Mouse (Mus musculus) frontal cortex, postnatal 25 days (tissue): ENCODE data around the gene Dlgap3.

Experiments
- DNase-seq, 2 experiments: peaks; one replicate each; pipeline ENCODE4 v3.0.0; 2022; ENCODE audit warnings: low spot score in 2 of 2

Gene Dlgap3

DNA sequence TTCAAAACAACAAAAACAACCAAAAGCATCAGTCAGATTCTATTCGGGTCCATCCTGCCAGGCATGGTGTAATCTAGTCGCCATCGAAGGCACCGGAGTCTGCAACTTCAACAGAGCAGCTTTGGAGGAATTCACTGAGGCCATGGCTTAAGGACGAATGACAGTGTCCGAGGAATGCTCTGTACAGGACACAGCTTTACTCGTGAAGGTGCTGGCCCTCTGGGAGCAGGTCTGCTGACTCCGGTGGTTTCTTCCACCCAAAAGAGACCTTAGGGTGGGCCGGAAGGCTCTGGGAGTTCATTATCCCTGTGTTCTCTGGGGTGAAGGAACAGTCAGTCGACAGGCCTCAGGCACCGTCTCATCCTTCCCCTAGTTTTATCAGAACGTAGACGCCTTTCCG, 92.6 kb downstream of the Dlgap3 start:
- no peak for DNase-seq

DNA sequence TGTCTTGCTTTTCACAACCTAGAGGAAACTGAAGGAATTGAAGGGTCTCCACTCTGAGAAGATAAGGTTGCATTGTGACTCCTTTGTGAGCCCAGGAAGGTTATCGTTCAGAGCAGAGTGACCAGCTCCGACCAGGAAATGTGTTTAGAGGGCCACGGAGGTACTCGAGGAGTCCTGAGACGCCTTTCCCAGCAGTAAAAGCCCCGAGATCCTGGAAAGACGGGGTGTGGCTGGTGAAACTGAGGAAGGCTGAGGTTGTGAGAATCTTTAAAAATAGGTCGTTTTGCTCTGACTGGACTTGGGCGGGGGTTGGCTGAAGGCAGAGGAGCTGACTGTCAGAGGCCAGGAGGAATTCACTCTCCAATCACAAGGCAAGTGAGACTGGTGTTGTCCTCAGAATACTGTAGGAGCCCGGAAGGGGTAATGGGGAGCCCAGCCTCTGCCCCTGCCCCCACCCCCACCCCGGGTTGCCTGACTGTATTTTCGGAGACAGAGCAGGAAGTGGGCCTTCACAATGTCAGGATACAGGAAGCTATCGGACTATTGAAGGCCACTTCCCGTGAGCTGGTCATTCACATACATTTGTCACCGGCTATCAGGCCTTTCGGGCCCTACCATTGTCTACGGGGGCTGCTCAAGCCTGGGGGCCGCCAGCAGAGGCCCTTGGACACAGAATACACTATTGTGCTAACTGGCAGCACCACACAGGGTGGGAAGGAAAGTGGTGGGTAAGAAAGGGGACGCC, 94.6 kb downstream of the Dlgap3 start:
- no peak for DNase-seq

DNA sequence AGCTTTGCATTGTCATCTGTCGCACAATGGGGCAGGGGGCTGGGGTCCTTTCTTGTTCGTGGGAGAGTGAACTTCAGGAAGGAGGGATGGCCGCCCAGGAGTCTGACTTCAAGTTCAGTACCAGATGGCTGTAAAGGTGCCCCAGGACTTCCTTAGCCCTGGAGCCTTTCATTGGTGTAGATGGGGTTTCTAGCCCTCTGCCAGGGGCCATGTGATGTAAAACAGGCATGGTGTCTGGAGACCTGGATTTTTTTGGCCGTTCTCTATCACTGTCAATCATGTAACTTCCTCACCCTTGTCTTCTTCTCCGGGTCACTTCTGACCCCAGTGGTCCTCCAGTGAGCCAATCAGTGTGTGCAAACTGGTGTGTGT, 95.2 kb downstream of the Dlgap3 start:
- DNase-seq: no peak

DNA sequence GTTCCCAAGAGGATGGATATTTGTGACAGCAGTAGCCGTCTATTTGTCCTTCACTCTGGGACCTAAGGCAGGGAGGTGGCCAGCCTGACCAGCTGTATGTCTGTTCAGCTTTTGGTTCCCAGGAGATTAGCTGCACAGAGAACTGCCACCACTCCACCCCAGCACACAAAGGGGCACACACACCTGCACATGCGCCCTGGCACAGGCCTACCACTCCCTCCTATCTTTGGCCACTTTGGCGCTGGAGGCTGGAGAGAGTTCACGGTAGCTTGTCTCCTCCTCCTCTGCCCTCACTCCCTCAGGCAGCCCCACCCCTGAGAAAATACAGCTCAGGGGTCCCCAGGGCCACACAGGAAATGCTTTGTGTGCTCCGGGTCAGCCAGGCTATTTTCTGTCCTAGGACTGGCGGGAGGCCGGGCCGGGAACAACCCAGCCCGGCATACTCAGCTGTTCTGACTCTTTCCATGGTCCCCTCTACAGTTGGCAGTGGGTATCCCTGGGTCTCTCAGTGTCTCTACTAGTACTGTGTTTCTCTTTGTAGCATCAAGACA, 109.5 kb downstream of the Dlgap3 start:
- no peak for DNase-seq

DNA sequence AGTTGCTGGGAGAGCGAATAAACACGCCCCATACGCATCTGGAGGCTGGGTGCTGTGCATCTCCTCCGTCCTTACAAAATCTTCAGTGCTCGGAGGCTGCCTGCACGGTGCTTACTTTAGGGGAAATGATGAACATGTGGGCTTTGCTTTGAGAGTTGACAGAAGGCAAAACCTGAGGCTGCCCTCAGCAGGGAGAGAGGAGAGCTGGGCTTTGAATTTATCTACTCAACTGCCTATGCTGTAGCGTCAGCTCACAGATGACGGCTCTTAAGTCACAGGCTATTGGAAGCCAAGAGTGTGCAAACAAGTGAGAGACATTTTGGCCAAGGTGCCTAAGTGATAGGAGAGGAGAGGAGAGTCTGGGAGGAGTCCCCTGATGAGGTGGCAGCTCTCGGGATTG, 110.2 kb downstream of the Dlgap3 start:
- no peak for DNase-seq
